Mouse (Mus musculus): ENCODE data around the gene Serpinb3d.
"Not testable (repeated sequence)": the region's sequence is repeated elsewhere in the genome, so short reads cannot be mapped to it uniquely, and the experiment has no call there.

The Serpinb3d gene

GRCm38 (mm10) chr1:107083406-107083805, at the start of gene Serpinb3d:
Serpinb3d (minus strand) TSS chr1:107083506.
- no peak for DNase-seq (ENCODE audit: low spot score)

- DNase-seq (ENCODE audit: low spot score) = not testable (repeated sequence)
These were observed 44.1 kb upstream of the Serpinb3d start for GRCm38 (mm10) chr1:107127453-107127852.

DNA sequence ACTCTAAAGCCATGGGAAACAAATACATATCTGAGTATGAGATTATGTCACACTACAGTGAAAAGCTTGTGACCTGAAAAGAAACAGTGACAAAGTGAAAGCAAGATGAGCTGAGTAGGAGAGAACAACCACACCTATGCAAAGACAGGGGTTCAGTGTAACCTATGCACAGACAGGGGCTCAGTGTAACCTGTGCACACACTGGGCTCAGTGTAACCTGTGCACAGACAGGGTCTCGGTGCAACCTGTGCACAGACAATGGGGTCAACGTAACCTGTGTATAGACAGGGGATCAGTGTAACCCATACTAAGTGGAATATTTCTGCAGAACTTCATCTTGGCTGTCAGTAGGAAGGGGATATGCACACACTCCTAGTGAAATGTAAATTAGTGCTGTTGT, 15.1 kb upstream of the Serpinb3d start:
- DNase-seq (ENCODE audit: low spot score) = no peak

- DNase-seq (ENCODE audit: low spot score) = no peak
These were observed 31.1 kb downstream of the Serpinb3d start, which contains the start of gene Serpinb3a for GRCm38 (mm10) chr1:107052203-107052602. Serpinb3a (minus strand) TSS chr1:107052303.

DNA sequence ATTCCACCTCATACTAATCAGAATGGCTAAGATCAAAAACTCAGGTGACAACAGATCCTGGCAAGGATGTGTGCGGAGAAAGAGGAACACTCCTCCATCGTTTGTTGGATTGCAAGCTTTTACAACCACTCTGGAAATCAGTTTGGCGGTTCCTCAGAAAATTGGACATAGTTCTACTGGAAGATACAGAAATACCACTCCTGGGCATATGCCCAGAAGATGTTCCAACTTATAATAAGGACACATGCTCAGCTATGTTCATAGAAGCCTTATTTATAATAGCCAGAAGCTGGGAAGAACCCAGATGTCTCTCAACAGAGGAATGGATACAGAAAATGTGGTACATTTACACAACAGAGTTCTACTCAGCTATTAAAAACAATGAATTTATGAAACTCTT, 49.1 kb downstream of the Serpinb3d start:
- not testable (repeated sequence) for DNase-seq (ENCODE audit: low spot score)

Measured in c-Kit-positive CD71-positive TER-119-positive erythroid progenitor cells, embryonic 14.5 days (primary cell).